Mouse (Mus musculus) thymus, adult 18-20 months (tissue): ENCODE measurements around the gene 1110025L11Rik.
"Not testable (repeated sequence)": the region's sequence is repeated elsewhere in the genome, so short reads cannot be mapped to it uniquely, and the experiment has no call there.

Experiments
- DNase-seq, 2 experiments: peaks; one replicate each; pipeline ENCODE4 v3.0.0; 2022; ENCODE audit warnings: mixed read lengths in 2 of 2

Gene 1110025L11Rik

DNA sequence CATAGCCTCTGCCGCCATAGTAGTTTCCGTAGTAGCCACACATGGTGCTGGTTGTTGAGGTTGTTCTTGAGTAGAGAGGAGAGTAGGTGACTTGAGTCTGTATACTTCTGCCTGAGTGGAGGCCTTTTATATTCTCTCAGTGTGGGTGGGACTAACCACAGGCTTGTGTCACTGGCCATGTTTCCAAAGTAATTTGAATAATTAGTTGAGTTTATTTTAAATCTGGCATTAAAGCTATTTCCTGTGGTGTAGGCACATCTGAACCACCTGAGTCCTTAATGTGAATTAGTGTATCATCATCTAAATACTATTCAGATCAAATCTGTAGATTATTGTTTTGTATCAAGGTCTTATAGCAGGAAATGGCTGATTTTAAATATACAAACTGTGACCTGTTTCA is at the start of gene 1110025L11Rik:
1110025L11Rik (minus strand) TSS at position 101 of the 400 bp plus-strand sequence.
- DNase-seq, result not testable (repeated sequence)

DNA sequence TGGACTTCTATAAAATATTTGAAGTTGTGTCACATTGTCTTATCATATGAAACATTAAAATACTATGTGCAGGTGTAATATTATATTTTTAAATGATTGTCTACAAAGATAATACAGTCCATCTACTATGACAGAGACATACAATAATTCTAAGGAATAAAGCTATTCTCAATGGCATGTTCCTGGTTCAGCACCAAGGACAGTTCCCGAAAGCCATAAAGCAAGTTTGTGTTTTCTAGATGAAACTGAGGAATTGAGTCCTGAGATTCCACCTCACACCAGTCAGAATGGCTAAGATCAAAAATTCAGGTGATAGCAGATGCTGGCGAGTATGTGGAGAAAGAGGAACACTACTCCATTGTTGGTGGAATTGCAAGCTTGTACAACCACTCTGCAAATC is 7.2 kb upstream of the 1110025L11Rik start:
- not testable (repeated sequence) for DNase-seq

DNA sequence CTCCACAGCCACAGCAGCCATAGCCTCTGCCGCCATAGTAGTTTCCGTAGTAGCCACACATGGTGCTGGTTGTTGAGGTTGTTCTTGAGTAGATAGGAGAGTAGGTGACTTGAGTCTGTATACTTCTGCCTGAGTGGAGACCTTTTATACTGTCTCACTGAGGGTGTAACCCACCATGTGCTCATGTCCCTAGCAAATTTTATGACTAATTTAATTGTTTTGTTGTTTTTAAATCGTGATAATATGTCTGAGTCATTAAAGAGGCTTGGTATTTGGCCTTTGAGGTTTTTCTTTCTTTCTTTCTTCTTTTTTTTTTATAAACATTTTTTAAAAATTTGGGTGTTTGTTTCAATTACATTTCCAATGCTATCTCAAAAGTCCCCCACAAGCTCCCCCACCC is 16.0 kb downstream of the 1110025L11Rik start, which contains the start of gene Krtap6-5:
Krtap6-5 (minus strand) TSS at position 101 of the 400 bp plus-strand sequence.
- DNase-seq, result no peak

DNA sequence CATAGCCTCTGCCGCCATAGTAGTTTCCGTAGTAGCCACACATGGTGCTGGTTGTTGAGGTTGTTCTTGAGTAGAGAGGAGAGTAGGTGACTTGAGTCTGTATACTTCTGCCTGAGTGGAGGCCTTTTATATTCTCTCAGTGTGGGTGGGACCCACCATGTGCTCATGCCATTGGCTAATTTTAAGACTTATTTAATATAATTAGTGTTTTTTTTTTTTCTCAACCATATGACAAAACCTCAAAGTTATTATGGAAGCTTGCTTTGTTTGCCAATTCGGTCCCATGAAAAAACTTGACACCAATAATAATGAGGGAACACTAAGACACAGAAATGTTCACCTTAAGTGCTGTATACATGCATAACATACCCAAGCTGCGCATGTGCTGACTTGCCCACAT is 22.4 kb downstream of the 1110025L11Rik start, which contains the start of gene Gm10228:
Gm10228 (minus strand) TSS at position 101 of the 400 bp plus-strand sequence.
- not testable (repeated sequence) for DNase-seq

DNA sequence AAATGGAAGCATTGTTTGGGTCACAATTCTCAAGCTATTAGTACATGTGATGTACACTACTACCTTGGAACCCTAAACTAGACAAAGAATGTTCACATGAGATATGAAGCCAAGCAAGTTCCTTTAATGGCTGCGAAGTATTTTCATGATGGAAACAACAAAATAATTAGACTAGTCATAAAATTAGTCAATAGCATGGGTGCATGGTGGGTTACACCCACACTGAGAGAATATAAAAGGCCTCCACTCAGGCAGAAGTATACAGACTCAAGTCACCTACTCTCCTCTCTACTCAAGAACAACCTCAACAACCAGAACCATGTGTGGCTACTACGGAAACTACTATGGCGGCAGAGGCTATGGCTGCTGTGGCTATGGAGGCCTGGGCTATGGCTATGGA is 32.4 kb downstream of the 1110025L11Rik start, which contains the start of gene Krtap6-1:
Krtap6-1 (plus strand) TSS at position 301 of the 400 bp plus-strand sequence.
- DNase-seq, result not testable (repeated sequence)

DNA sequence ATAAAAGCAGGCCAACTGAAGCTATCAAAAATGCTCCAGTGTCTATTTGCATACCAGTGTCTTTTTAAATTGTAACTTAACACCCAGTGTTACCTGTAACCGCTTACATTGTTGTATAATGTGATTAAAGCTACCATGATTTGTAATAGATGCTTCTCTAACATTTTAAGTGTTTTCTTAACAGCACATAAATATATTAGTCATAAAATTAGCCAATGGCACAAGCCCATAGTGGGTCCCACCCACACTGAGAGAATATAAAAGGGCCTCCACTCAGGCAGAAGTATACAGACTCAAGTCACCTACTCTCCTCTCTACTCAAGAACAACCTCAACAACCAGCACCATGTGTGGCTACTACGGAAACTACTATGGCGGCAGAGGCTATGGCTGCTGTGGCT is 48.8 kb downstream of the 1110025L11Rik start, which contains the start of gene Gm10229:
Gm10229 (plus strand) TSS at position 301 of the 400 bp plus-strand sequence.
- not testable (repeated sequence) for DNase-seq

DNA sequence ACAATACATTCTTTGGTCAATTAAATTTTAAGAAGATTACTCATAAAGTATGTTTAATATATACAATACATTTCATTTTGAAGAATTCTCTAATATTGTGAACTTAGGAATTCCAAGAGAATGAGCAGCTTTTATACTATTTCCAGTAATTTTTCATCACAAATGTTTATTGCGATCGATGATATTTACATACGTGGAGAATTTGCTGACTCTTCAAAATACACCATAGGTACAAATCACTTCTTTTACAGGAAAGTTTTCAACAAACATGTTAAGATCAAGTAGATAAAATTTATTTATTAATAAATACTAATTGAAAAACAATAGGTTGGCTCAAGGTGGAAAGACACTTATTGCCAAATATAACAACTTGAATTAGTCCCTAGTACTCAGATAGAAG is 49.8 kb downstream of the 1110025L11Rik start:
- no peak for DNase-seq
